In the genomic region with DNA sequence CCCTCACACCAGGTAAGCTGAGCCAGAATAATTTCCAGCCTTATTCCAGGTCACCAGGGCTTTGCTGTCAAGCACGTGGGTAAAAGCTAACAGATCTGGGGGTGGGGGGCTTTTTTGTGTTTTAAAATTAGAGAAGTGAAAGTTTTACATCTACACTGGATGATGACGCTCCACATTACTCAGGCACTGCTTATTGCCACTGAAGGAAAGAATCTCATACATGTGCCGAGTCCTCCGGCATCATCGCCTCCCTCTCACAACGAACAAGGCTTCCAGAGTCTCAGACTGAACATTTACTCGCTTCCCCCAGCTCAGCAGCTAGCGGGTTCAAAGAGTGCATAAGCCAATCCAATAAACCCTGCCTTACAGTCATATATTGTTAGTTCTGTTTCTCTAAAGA, we compare ENCODE assay signal across 16 mouse cellular contexts. TPM values are rescaled to one million over a fixed set of nuclear protein-coding genes. Genes with fewer than 3 reads are reported as not detected.
DNase-seq lines count a peak whose midpoint lies in the region; ATAC-seq lines count a peak whose summit lies in the region.
"Had no signal": no experiment of that assay in that cellular context is flagged by ENCODE, and none has a peak within 500 bp of the region (broad histone marks: within the 10 kb centered on the region; RNA-seq: fewer than 3 reads in every experiment).

No protein-coding gene starts in this region.

- H3K79me2 ChIP-seq in macrophage (ENCODE audit: inconsistent target): peaks cover 76% of the 10 kb centered on the region

- H3K4me1 ChIP-seq in heart, embryonic 13.5 days: peaks cover 89% of the 10 kb centered on the region
- peaks cover 78% of the 10 kb centered on the region for H3K4me1 ChIP-seq in heart, embryonic 12.5 days (replicated peaks)
- H3K4me1 ChIP-seq: forebrain, embryonic 15.5 days had no signal

- peak overlapping the region; percentile 54 for H3K4me2 ChIP-seq in heart, embryonic 13.5 days
- H3K4me2 ChIP-seq in heart, embryonic 12.5 days: no peak overlapping the region
- H3K4me2 ChIP-seq: forebrain, embryonic 15.5 days; hindbrain, embryonic 12.5 days; limb, embryonic 13.5 days; liver, embryonic 15.5 days had no signal

- H3K9me3 ChIP-seq in heart, embryonic 13.5 days: no peaks in the 10 kb centered on the region
- H3K9me3 ChIP-seq in heart, embryonic 12.5 days (replicated peaks): no peaks in the 10 kb centered on the region
- H3K9me3 ChIP-seq: forebrain, embryonic 15.5 days; hindbrain, embryonic 12.5 days; limb, embryonic 13.5 days; liver, embryonic 15.5 days had no signal

- no peaks in the 10 kb centered on the region for H3K27me3 ChIP-seq in heart, embryonic 13.5 days (replicated peaks)
- H3K27me3 ChIP-seq in heart, embryonic 12.5 days (replicated peaks): no peaks in the 10 kb centered on the region
- H3K27me3 ChIP-seq: forebrain, embryonic 15.5 days; hindbrain, embryonic 12.5 days; limb, embryonic 13.5 days; liver, embryonic 15.5 days had no signal

- no peak overlapping the region for H3K4me3 ChIP-seq in heart, embryonic 13.5 days
- no peak overlapping the region for H3K4me3 ChIP-seq in heart, embryonic 12.5 days
- H3K4me3 ChIP-seq in macrophage (ENCODE audit: inconsistent target): no peak overlapping the region
- H3K4me3 ChIP-seq: forebrain, embryonic 15.5 days; hindbrain, embryonic 12.5 days; limb, embryonic 13.5 days; liver, embryonic 15.5 days had no signal

- peak; percentile 80 for DNase-seq in A20 (ENCODE audit: low read depth, low spot score)
- peak; percentile 40 for DNase-seq in brain, adult 2 months (ENCODE audit: low read depth, low spot score)
- DNase-seq in urinary bladder, postnatal 25 days (ENCODE audit: low spot score): no peak
- DNase-seq in thymus, adult 18-20 months: no peak
- no peak for DNase-seq in frontal cortex, postnatal 14 days (ENCODE audit: low spot score in 2 of 2)
- DNase-seq: adrenal gland, postnatal 25 days; midbrain, embryonic 14.5 days; right cerebral cortex, postnatal 14 days had no signal

- H3K9ac ChIP-seq in heart, embryonic 13.5 days: peak overlapping the region; percentile 71
- no peak overlapping the region for H3K9ac ChIP-seq in heart, embryonic 12.5 days
- H3K9ac ChIP-seq: forebrain, embryonic 15.5 days; hindbrain, embryonic 12.5 days; limb, embryonic 13.5 days; liver, embryonic 15.5 days had no signal

- peak overlapping the region; percentile 94 for H3K27ac ChIP-seq in heart, embryonic 13.5 days (replicated peaks)
- H3K27ac ChIP-seq in heart, embryonic 12.5 days (ENCODE audit: poor library complexity, severe bottlenecking): no peak overlapping the region; the same call in 1 of the 2 replicates
- H3K27ac ChIP-seq in macrophage: peak overlapping the region; percentile 50
- H3K27ac ChIP-seq: forebrain, embryonic 15.5 days; hindbrain, embryonic 12.5 days; limb, embryonic 13.5 days; liver, embryonic 15.5 days had no signal

- no peaks in the 10 kb centered on the region for H3K36me3 ChIP-seq in heart, embryonic 13.5 days
- no peaks in the 10 kb centered on the region for H3K36me3 ChIP-seq in heart, embryonic 12.5 days
- H3K36me3 ChIP-seq in macrophage (ENCODE audit: inconsistent target): no peaks in the 10 kb centered on the region
- H3K36me3 ChIP-seq: forebrain, embryonic 15.5 days; hindbrain, embryonic 12.5 days; limb, embryonic 13.5 days; liver, embryonic 15.5 days had no signal

- 33% methylated on average over 8 of the region's 8 CpGs for WGBS in heart, embryonic 13.5 days
- 45% methylated on average over 8 of the region's 8 CpGs for WGBS in heart, embryonic 12.5 days
- 25% methylated on average over 8 of the region's 8 CpGs for WGBS in macrophage (ENCODE audit: missing documents)

- no peak for ATAC-seq in heart, embryonic 13.5 days (ENCODE audit: extremely low read depth, insufficient number of reproducible peaks, low FRiP score, low TSS enrichment)
- no peak for ATAC-seq in heart, embryonic 12.5 days (ENCODE audit: insufficient number of reproducible peaks, low FRiP score)
- ATAC-seq: activated CD4-positive, CD25-positive, alpha-beta regulatory T cell, adult 4 months had no signal

RNA-seq across cellular contexts. Expression of gene Pfkp, which starts 16.1 kb away (rescaled TPM):
- 170 and 188 TPM in 2 replicates for polyA plus RNA-seq in heart, embryonic 13.5 days (2015; fragmentation: Nextera tagmentation; extraction: Ambion mirVana)
- polyA plus RNA-seq in heart, embryonic 12.5 days (2016; fragmentation: Nextera tagmentation; extraction: Ambion mirVana): 193 and 196 TPM in 2 replicates
- 100 to 1,000 TPM in 23 of 26 experiments, 10 to 100 TPM in 3; 81.2 to 742 (median 166) TPM for total RNA-seq in macrophage (2018; cell fraction: chromatin; rRNA removed)
- total RNA-seq in macrophage (2018; cell fraction: cytosol; rRNA removed): 10 to 100 TPM; 24.4 to 73.3 (median 37.5) TPM
- total RNA-seq in macrophage (2018; cell fraction: nucleus; rRNA removed): 100 to 1,000 TPM in 11 of 26 experiments, 10 to 100 TPM in 15; 50.6 to 688 (median 88.0) TPM
- 27.2 to 54.0 TPM (median 36.3 TPM) in 3 replicates for polyA plus RNA-seq in macrophage (2018)

Comparison
In these comparisons a context has a peak if more than half of its experiments do, and no peak if none do; other contexts are left out.
1. DNase-seq: peak in A20 (single experiment) and brain, adult 2 months (single experiment); none in urinary bladder, postnatal 25 days (single experiment), thymus, adult 18-20 months (0 of 2) and frontal cortex, postnatal 14 days (0 of 2).